Mouse (Mus musculus) CD4-positive naive resting alpha-beta T cell, adult 57 days (primary cell): ENCODE measurements around the gene Foxc2. TPM values are rescaled to one million over a fixed set of nuclear protein-coding genes. Genes with fewer than 3 reads are reported as not detected.

Experiments used
- total RNA-seq: library from RNA; stranded (reverse); gene quantifications from one replicate; pipeline ENCODE4 v1.2.4, GENCODE M21; 2023

Gene Foxc2
- total RNA-seq, result not detected

GRCm38 (mm10) chr8:121115948-121116347, at the start of gene Foxc2:
Gene Foxc2, plus strand, starts transcription at chr8:121116171.

GRCm38 (mm10) chr8:121084210-121084951, 31.6 kb upstream of the Foxc2 start, which contains the start of gene Foxf1:
Gene Foxf1, plus strand, starts transcription at chr8:121084386.

GRCm38 (mm10) chr8:121107668-121108656, 8.0 kb upstream of the Foxc2 start, which contains the start of gene Mthfsd:
Gene Mthfsd, minus strand, starts transcription at chr8:121108392.

GRCm38 (mm10) chr8:121127756-121128375, 11.9 kb downstream of the Foxc2 start, which contains the start of gene Foxl1:
Gene Foxl1, plus strand, starts transcription at chr8:121127940.

Other genes with a start within 250 kb of the Foxc2 start
- gene Foxf1, start 31.8 kb upstream of the Foxc2 start, total RNA-seq, result not detected
- gene Mthfsd, start 7.8 kb upstream of the Foxc2 start, total RNA-seq, result 15.8 TPM
- gene Foxl1, start 11.8 kb downstream of the Foxc2 start, total RNA-seq, result not detected